Mouse (Mus musculus) lung, adult 2 months (tissue): ENCODE data around the gene Crabp2. TPM values are rescaled to one million over a fixed set of nuclear protein-coding genes. Genes with fewer than 3 reads are reported as not detected.

Experiments used
- DNase-seq: peaks from one replicate; pipeline ENCODE4 v3.0.0; 2022
- H3K4me1 ChIP-seq: fragments of 200-500 bp; 2 replicates; pipeline ENCODE4 v1.6.1; 2011; ENCODE audit warnings: low read length; ENCODE audit not compliant: control insufficient read depth, insufficient read depth
- H3K4me3 ChIP-seq: fragments of 200-500 bp; replicated peaks from 2 replicates; pipeline ENCODE3; 2011; ENCODE audit warnings: low read depth, mild to moderate bottlenecking, control low read depth, low read length; ENCODE audit errors: extremely low read depth
- CTCF ChIP-seq: fragments of 200-500 bp; IDR thresholded peaks from 2 replicates; pipeline ENCODE4 v1.5.1; 2011; ENCODE audit warnings: mild to moderate bottlenecking, low read length, control low read depth; ENCODE audit not compliant: insufficient read depth
- POLR2A ChIP-seq: fragments of 200-500 bp; IDR thresholded peaks from 2 replicates; pipeline ENCODE4 v1.6.1; 2011; ENCODE audit warnings: low read depth, mild to moderate bottlenecking, control low read depth, low read length, borderline replicate concordance; ENCODE audit errors: extremely low read depth
- WGBS: fragments of 180-500 bp; shearing (Covaris S2); methylation state at CpG from one replicate; pipeline ENCODE4 v1.1.7; 2018; 5-methylcytosine and 5-hydroxymethylcytosine counted together
- polyA plus RNA-seq: library from polyadenylated mRNA; depleted of rRNA; stranded (reverse); fragments of >200 nt; gene quantifications from 2 replicates; pipeline ENCODE4 v1.2.3, GENCODE M21; 2012

The Crabp2 gene
- polyA plus RNA-seq, 1 experiment, result 15.1 TPM

- H3K4me1 ChIP-seq, result peaks cover 35% of the 10 kb centered on the region
- 46% methylated on average over 6 of the region's 6 CpGs for WGBS
- TF ChIP-seq POLR2A (no peak), CTCF (no peak)
- no peak overlapping the region for H3K4me3 ChIP-seq
- DNase-seq, result no peak
These were observed 32.8 kb downstream of the Crabp2 start for GRCm38 (mm10) chr3:87981214-87981760.

GRCm38 (mm10) chr3:87981894-87982835, 33.7 kb downstream of the Crabp2 start:
- TF ChIP-seq POLR2A (peak; percentile 55; the same call in 1 of the 2 replicates), CTCF (no peak)
- Histone ChIP-seq H3K4me1 (peaks cover 41% of the 10 kb centered on the region), H3K4me3 (peak overlapping the region; percentile 3)
- WGBS, result 28% methylated on average over 12 of the region's 12 CpGs
- DNase-seq, result peak; percentile 30

GRCm38 (mm10) chr3:87982836-87983601, 34.6 kb downstream of the Crabp2 start:
- peak overlapping the region; percentile 10 for H3K4me3 ChIP-seq
- H3K4me1 ChIP-seq, result peaks cover 41% of the 10 kb centered on the region
- TF ChIP-seq POLR2A (peak; percentile 30; the same call in 1 of the 2 replicates), CTCF (no peak)
- WGBS, result 9% methylated on average over 13 of the region's 13 CpGs
- peak; percentile 36 for DNase-seq

GRCm38 (mm10) chr3:87983627-87984026, 35.2 kb downstream of the Crabp2 start:
- WGBS, result 52% methylated on average over 6 of the region's 6 CpGs

GRCm38 (mm10) chr3:87984094-87984493, 35.6 kb downstream of the Crabp2 start:
- 40% methylated on average over 3 of the region's 3 CpGs for WGBS
- Histone ChIP-seq H3K4me1 (peaks cover 41% of the 10 kb centered on the region), H3K4me3 (no peak overlapping the region)
- DNase-seq, result no peak
- TF ChIP-seq CTCF (no peak), POLR2A (no peak)

More at GRCm38 (mm10) chr3:87983627-87984026, 35.2 kb downstream of the Crabp2 start:
- no peak for TF ChIP-seq CTCF
- no peak for TF ChIP-seq POLR2A
- H3K4me3 ChIP-seq, result no peak overlapping the region
- DNase-seq, result no peak
- peaks cover 41% of the 10 kb centered on the region for H3K4me1 ChIP-seq

GRCm38 (mm10) chr3:87985505-87986320, 37.2 kb downstream of the Crabp2 start:
- TF ChIP-seq CTCF (no peak), POLR2A (no peak)
- Histone ChIP-seq H3K4me3 (no peak overlapping the region), H3K4me1 (peaks cover 39% of the 10 kb centered on the region)
- DNase-seq, result peak; percentile 12
- WGBS, result 17% methylated on average over 12 of the region's 12 CpGs

GRCm38 (mm10) chr3:87986868-87987267, 38.4 kb downstream of the Crabp2 start:
- WGBS, result 1% methylated on average over 17 of the region's 17 CpGs
- H3K4me1 ChIP-seq, result peaks cover 30% of the 10 kb centered on the region
- H3K4me3 ChIP-seq, result no peak overlapping the region
- peak; percentile 89 for DNase-seq
- TF ChIP-seq POLR2A (no peak), CTCF (peak; percentile 92)

- DNase-seq, result no peak
- TF ChIP-seq POLR2A (no peak), CTCF (no peak)
- Histone ChIP-seq H3K4me3 (peak overlapping the region; percentile 14), H3K4me1 (peaks cover 28% of the 10 kb centered on the region)
- 2% methylated on average over 15 of the region's 15 CpGs for WGBS
These were observed 39.2 kb downstream of the Crabp2 start for GRCm38 (mm10) chr3:87987633-87988032.
